Mouse (Mus musculus) lung, embryonic 16.5 days (tissue): Measurements from ENCODE around the gene Glo1. TPM values are rescaled to one million over a fixed set of nuclear protein-coding genes. Genes with fewer than 3 reads are reported as not detected.

Experiments used
- ATAC-seq: fragments of 200-750 bp; cut with Nextera tagmentation; 2 replicates; pipeline ENCODE4 v1.8.0; 2017; ENCODE audit warnings: low read depth, mild to moderate bottlenecking, moderate library complexity
- H3K27ac ChIP-seq: fragments of 300-500 bp; sonication (generic); 2 replicates; pipeline ENCODE4 v1.5.1; 2014; ENCODE audit warnings: mild to moderate bottlenecking, control low read depth, low read length
- H3K27me3 ChIP-seq: fragments of 300-500 bp; sonication (generic); 2 replicates; pipeline ENCODE4 v1.6.1; 2014; ENCODE audit warnings: low read depth, low read length, mixed read lengths; ENCODE audit not compliant: control insufficient read depth, insufficient read depth
- H3K36me3 ChIP-seq: fragments of 300-500 bp; sonication (generic); 2 replicates; pipeline ENCODE4 v1.6.1; 2014; ENCODE audit warnings: low read length; ENCODE audit not compliant: control insufficient read depth, insufficient read depth
- H3K4me1 ChIP-seq: fragments of 300-500 bp; sonication (generic); replicated peaks from 2 replicates; pipeline ENCODE4 v1.6.1; 2014; ENCODE audit warnings: low read length, mixed read lengths; ENCODE audit not compliant: control insufficient read depth, insufficient read depth
- H3K4me2 ChIP-seq: fragments of 300-500 bp; sonication (generic); 2 replicates; pipeline ENCODE4 v1.6.1; 2014; ENCODE audit warnings: low read depth, low read length, control low read depth
- H3K4me3 ChIP-seq: fragments of 300-500 bp; sonication (generic); 2 replicates; pipeline ENCODE4 v1.5.1; 2014; ENCODE audit warnings: mild to moderate bottlenecking, low read length, control low read depth
- H3K9ac ChIP-seq: fragments of 300-500 bp; sonication (generic); 2 replicates; pipeline ENCODE4 v1.6.1; 2014; ENCODE audit warnings: low read length, control low read depth
- H3K9me3 ChIP-seq: fragments of 300-500 bp; sonication (generic); 2 replicates; pipeline ENCODE4 v1.6.1; 2016; ENCODE audit warnings: low read length; ENCODE audit not compliant: control insufficient read depth
- WGBS: fragments of 180-500 bp; shearing (Covaris S2); extraction: QIAGEN DNeasy Blood & Tissue Kit; methylation state at CpG from one replicate; pipeline ENCODE4 v1.1.7; 2014; 5-methylcytosine and 5-hydroxymethylcytosine counted together
- polyA plus RNA-seq: library from polyadenylated mRNA; unstranded; fragments of >200 nt; fragmentation: Nextera tagmentation; extraction: Ambion mirVana; gene quantifications from 2 replicates; pipeline ENCODE4 v1.2.1, GENCODE M21; 2015

Gene Glo1
- polyA plus RNA-seq, 1 experiment from 2014 or later: 221 TPM

GRCm38 (mm10) chr17:30619153-30619552 is 7.5 kb downstream of the Glo1 start:
- Histone ChIP-seq H3K27ac (no peak overlapping the region), H3K4me3 (no peak overlapping the region), H3K27me3 (no peaks in the 10 kb centered on the region), H3K9me3 (no peaks in the 10 kb centered on the region), H3K4me2 (no peak overlapping the region), H3K9ac (no peak overlapping the region), H3K36me3 (no peaks in the 10 kb centered on the region), H3K4me1 (peaks cover 5% of the 10 kb centered on the region; the same call in 1 of the 2 replicates)
- WGBS: 16% methylated on average over 2 of the region's 2 CpGs
- peak; percentile 28; the same call in 1 of the 2 replicates for ATAC-seq

GRCm38 (mm10) chr17:30618136-30618891 is 8.4 kb downstream of the Glo1 start:
- Histone ChIP-seq H3K4me1 (peaks cover 5% of the 10 kb centered on the region; the same call in 1 of the 2 replicates), H3K4me3 (no peak overlapping the region), H3K27ac (no peak overlapping the region), H3K4me2 (no peak overlapping the region), H3K9ac (no peak overlapping the region), H3K9me3 (no peaks in the 10 kb centered on the region), H3K27me3 (no peaks in the 10 kb centered on the region), H3K36me3 (no peaks in the 10 kb centered on the region)
- WGBS: 74% methylated on average over 3 of the region's 3 CpGs
- ATAC-seq: no peak

- no peaks in the 10 kb centered on the region for H3K9me3 ChIP-seq
- no peaks in the 10 kb centered on the region for H3K36me3 ChIP-seq
- no peak overlapping the region for H3K9ac ChIP-seq
- H3K27me3 ChIP-seq: no peaks in the 10 kb centered on the region
- H3K4me2 ChIP-seq: no peak overlapping the region
- no peak overlapping the region for H3K4me3 ChIP-seq
- no peak for ATAC-seq
- peaks cover 9% of the 10 kb centered on the region for H3K4me1 ChIP-seq
- 85% methylated on average over 5 of the region's 5 CpGs for WGBS
- no peak overlapping the region for H3K27ac ChIP-seq
Observed at GRCm38 (mm10) chr17:30616203-30616602, 10.5 kb downstream of the Glo1 start.

- Histone ChIP-seq H3K36me3 (no peaks in the 10 kb centered on the region), H3K27me3 (no peaks in the 10 kb centered on the region), H3K27ac (no peak overlapping the region), H3K4me1 (peaks cover 9% of the 10 kb centered on the region), H3K9ac (no peak overlapping the region), H3K4me2 (no peak overlapping the region), H3K4me3 (no peak overlapping the region), H3K9me3 (no peaks in the 10 kb centered on the region)
- ATAC-seq: no peak
Observed at GRCm38 (mm10) chr17:30613350-30613749, 13.3 kb downstream of the Glo1 start.

GRCm38 (mm10) chr17:30612075-30612859 is 14.4 kb downstream of the Glo1 start:
- peak overlapping the region; percentile 75 for H3K4me2 ChIP-seq
- peak overlapping the region; percentile 79 for H3K4me3 ChIP-seq
- H3K27ac ChIP-seq: peak overlapping the region; percentile 90
- H3K9me3 ChIP-seq: no peaks in the 10 kb centered on the region
- H3K9ac ChIP-seq: peak overlapping the region; percentile 91
- H3K4me1 ChIP-seq: peaks cover 9% of the 10 kb centered on the region
- ATAC-seq: peak; percentile 100
- no peaks in the 10 kb centered on the region for H3K27me3 ChIP-seq
- WGBS: under 1% methylated on average over 34 of the region's 34 CpGs
- no peaks in the 10 kb centered on the region for H3K36me3 ChIP-seq

GRCm38 (mm10) chr17:30611221-30612074 is 15.2 kb downstream of the Glo1 start:
- 18% methylated on average over 18 of the region's 18 CpGs for WGBS
- no peak for ATAC-seq

GRCm38 (mm10) chr17:30610739-30611138 is 15.9 kb downstream of the Glo1 start:
- no peaks in the 10 kb centered on the region for H3K36me3 ChIP-seq
- no peak overlapping the region for H3K9ac ChIP-seq
- no peak for ATAC-seq
- WGBS: 64% methylated on average over 1 of the region's 1 CpGs
- H3K4me1 ChIP-seq: peaks cover 9% of the 10 kb centered on the region
- H3K4me2 ChIP-seq: no peak overlapping the region
- no peaks in the 10 kb centered on the region for H3K27me3 ChIP-seq
- H3K4me3 ChIP-seq: no peak overlapping the region
- no peak overlapping the region for H3K27ac ChIP-seq
- H3K9me3 ChIP-seq: no peaks in the 10 kb centered on the region

More at GRCm38 (mm10) chr17:30611221-30612074, 15.2 kb downstream of the Glo1 start:
- Histone ChIP-seq H3K27me3 (no peaks in the 10 kb centered on the region), H3K4me3 (peak overlapping the region; percentile 79), H3K36me3 (no peaks in the 10 kb centered on the region), H3K4me1 (peaks cover 9% of the 10 kb centered on the region), H3K27ac (peak overlapping the region; percentile 90), H3K9ac (peak overlapping the region; percentile 91), H3K9me3 (no peaks in the 10 kb centered on the region), H3K4me2 (peak overlapping the region; percentile 75)

- Histone ChIP-seq H3K27me3 (no peaks in the 10 kb centered on the region), H3K9ac (no peak overlapping the region), H3K4me2 (no peak overlapping the region), H3K36me3 (no peaks in the 10 kb centered on the region), H3K4me3 (no peak overlapping the region), H3K9me3 (no peaks in the 10 kb centered on the region), H3K4me1 (peaks cover 9% of the 10 kb centered on the region), H3K27ac (no peak overlapping the region)
- WGBS: 94% methylated on average over 5 of the region's 5 CpGs
- ATAC-seq: no peak
Observed at GRCm38 (mm10) chr17:30609980-30610307, 16.7 kb downstream of the Glo1 start.
